Mouse (Mus musculus) intestine, embryonic 15.5 days (tissue): ENCODE results near the gene Gm21488. TPM values are rescaled to one million over a fixed set of nuclear protein-coding genes. Genes with fewer than 3 reads are reported as not detected.
"Not testable (repeated sequence)": the region's sequence is repeated elsewhere in the genome, so short reads cannot be mapped to it uniquely, and the experiment has no call there.

Source experiments
- ATAC-seq: fragments of 200-750 bp; cut with Nextera tagmentation; 2 replicates; pipeline ENCODE4 v1.8.0; 2017; ENCODE audit warnings: moderate TSS enrichment, moderate library complexity
- H3K27ac ChIP-seq: fragments of 300-500 bp; sonication (generic); 2 replicates; pipeline ENCODE4 v1.5.1; 2015; ENCODE audit warnings: mild to moderate bottlenecking, inconsistent platforms
- H3K27me3 ChIP-seq: fragments of 300-500 bp; sonication (generic); replicated peaks from 2 replicates; pipeline ENCODE4 v1.6.1; 2015; ENCODE audit warnings: inconsistent platforms
- H3K36me3 ChIP-seq: fragments of 300-500 bp; sonication (generic); 2 replicates; pipeline ENCODE4 v1.6.1; 2015; ENCODE audit warnings: inconsistent platforms
- H3K4me1 ChIP-seq: fragments of 300-500 bp; sonication (generic); replicated peaks from 2 replicates; pipeline ENCODE4 v1.6.1; 2015; ENCODE audit warnings: inconsistent platforms
- H3K4me2 ChIP-seq: fragments of 300-500 bp; sonication (generic); replicated peaks from 2 replicates; pipeline ENCODE4 v1.6.1; 2015; ENCODE audit warnings: mild to moderate bottlenecking, inconsistent platforms
- H3K4me3 ChIP-seq: fragments of 300-500 bp; sonication (generic); replicated peaks from 2 replicates; pipeline ENCODE4 v1.5.1; 2015; ENCODE audit warnings: inconsistent platforms
- H3K9ac ChIP-seq: fragments of 300-500 bp; sonication (generic); 2 replicates; pipeline ENCODE4 v1.6.1; 2015; ENCODE audit warnings: inconsistent platforms
- H3K9me3 ChIP-seq: fragments of 300-500 bp; sonication (generic); 2 replicates; pipeline ENCODE4 v1.6.1; 2016; ENCODE audit warnings: inconsistent platforms
- WGBS: fragments of 180-500 bp; shearing (Covaris S2); methylation state at CpG from one replicate; pipeline ENCODE4 v1.1.7; 2015; 5-methylcytosine and 5-hydroxymethylcytosine counted together
- polyA plus RNA-seq: library from polyadenylated mRNA; unstranded; fragments of >200 nt; fragmentation: Nextera tagmentation; extraction: Ambion mirVana; gene quantifications from 2 replicates; pipeline ENCODE4 v1.2.1, GENCODE M21; 2015

The Gm21488 gene
- polyA plus RNA-seq: not detected in 2 replicates

DNA sequence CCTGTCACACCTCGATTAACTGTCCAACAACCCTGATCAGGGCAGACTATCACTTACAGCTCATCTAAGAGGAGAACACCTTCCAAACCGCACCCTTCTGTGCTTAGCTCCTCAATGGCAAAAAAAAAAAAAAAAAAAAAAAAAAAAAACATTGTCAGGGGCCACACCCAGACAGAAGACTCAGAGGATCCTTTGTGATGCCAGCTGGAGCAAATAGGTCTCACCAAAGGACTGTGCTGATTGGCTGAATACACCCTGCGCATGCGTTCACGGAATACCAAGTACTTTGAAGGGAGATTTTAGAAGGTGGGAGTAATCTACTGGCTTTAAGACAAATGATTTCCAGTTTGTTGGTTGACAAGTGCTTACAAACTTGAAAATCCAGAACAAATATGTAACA is at the start of gene Gm21488:
Gene Gm21488, minus strand, starts transcription at position 101 of the 400 bp plus-strand sequence.
- not testable (repeated sequence) for H3K4me3 ChIP-seq, H3K9me3 ChIP-seq, H3K27me3 ChIP-seq, H3K4me2 ChIP-seq, H3K36me3 ChIP-seq, H3K27ac ChIP-seq, ATAC-seq, H3K9ac ChIP-seq, H3K4me1 ChIP-seq
- WGBS: no CpG with 5 or more reads among the region's 5 CpGs
